Mouse (Mus musculus) small intestine, adult 2 months (tissue): Measurements from ENCODE around the gene Gm20662.

Source experiments
- CTCF ChIP-seq: fragments of 200-500 bp; IDR thresholded peaks from 2 replicates; pipeline ENCODE4 v1.5.1; 2012; ENCODE audit warnings: low read depth, mild to moderate bottlenecking, control low read depth, inconsistent platforms, low read length, moderate library complexity, mixed read lengths; ENCODE audit not compliant: insufficient replicate concordance, insufficient read length; ENCODE audit errors: extremely low read depth
- POLR2A ChIP-seq: fragments of 200-500 bp; IDR thresholded peaks from 2 replicates; pipeline ENCODE4 v1.6.1; 2012; ENCODE audit warnings: low read depth, mild to moderate bottlenecking, control low read depth, inconsistent platforms, low read length, moderate library complexity

- TF ChIP-seq CTCF (no peak), POLR2A (no peak)
Observed at GRCm38 (mm10) chr9:108049561-108050251, 53.6 kb downstream of the Gm20662 start.
